Mouse (Mus musculus) MEL (cell line): ENCODE results near the gene Slc35c1. TPM values are rescaled to one million over a fixed set of nuclear protein-coding genes. Genes with fewer than 3 reads are reported as not detected.

Experiments
- DNase-seq: peaks from one replicate; pipeline ENCODE4 v3.0.0; 2011; ENCODE audit warnings: low read depth, low spot score
- H3K27ac ChIP-seq: 2 replicates; pipeline ENCODE4 v1.5.1; 2012; ENCODE audit warnings: low read depth, mild to moderate bottlenecking, control low read depth, low read length, moderate library complexity; ENCODE audit not compliant: control insufficient read depth
- H3K27me3 ChIP-seq, 2 experiments: fragments of 150-350 bp in 1 of 2; sonication (generic) in 1 of 2; 2 replicates each; pipeline ENCODE4 v1.6.1; 2012; ENCODE audit warnings: low read length in 2 of 2, mild to moderate bottlenecking in 2 of 2, improper control_type of control experiment in 1 of 2, moderate library complexity in 1 of 2; ENCODE audit not compliant: insufficient read depth in 2 of 2, control insufficient read depth in 1 of 2
- H3K36me3 ChIP-seq, 2 experiments: 2 replicates each; pipeline ENCODE4 v1.6.1; 2012 to 2014; ENCODE audit warnings: low read length in 2 of 2, improper control_type of control experiment in 1 of 2, inconsistent platforms in 1 of 2, mild to moderate bottlenecking in 1 of 2; ENCODE audit not compliant: insufficient read depth in 2 of 2, control insufficient read depth in 1 of 2
- H3K4me1 ChIP-seq, 2 experiments: fragments of 150-350 bp in 1 of 2; sonication (generic) in 1 of 2; 2 replicates each; pipeline ENCODE4 v1.6.1; 2012; ENCODE audit warnings: low read length in 2 of 2, improper control_type of control experiment in 1 of 2, mild to moderate bottlenecking in 1 of 2; ENCODE audit not compliant: insufficient read depth in 2 of 2, control insufficient read depth in 1 of 2
- H3K4me3 ChIP-seq, 2 experiments: fragments of 150-350 bp in 1 of 2; sonication (generic) in 1 of 2; 2 replicates each; pipeline ENCODE4 v1.5.1; 2012; ENCODE audit warnings: low read depth in 2 of 2, low read length in 2 of 2, mild to moderate bottlenecking in 2 of 2, moderate library complexity in 2 of 2, control low read depth in 1 of 2, improper control_type of control experiment in 1 of 2; ENCODE audit not compliant: control insufficient read depth in 1 of 2, insufficient read depth in 1 of 2
- H3K79me2 ChIP-seq: 2 replicates; pipeline ENCODE4 v1.6.1; 2012; ENCODE audit warnings: mild to moderate bottlenecking, low read length, moderate library complexity; ENCODE audit not compliant: control insufficient read depth, poor library complexity, insufficient read depth
- H3K9ac ChIP-seq: 2 replicates; pipeline ENCODE4 v1.6.1; 2012; ENCODE audit warnings: low read depth, mild to moderate bottlenecking, control low read depth, low read length, moderate library complexity; ENCODE audit not compliant: control insufficient read depth, poor library complexity, severe bottlenecking
- H3K9me3 ChIP-seq: fragments of 150-350 bp; sonication (generic); replicated peaks from 2 replicates; pipeline ENCODE4 v1.6.1; 2012; ENCODE audit warnings: mild to moderate bottlenecking, low read length, improper control_type of control experiment, moderate library complexity; ENCODE audit not compliant: insufficient read depth
- EP300 ChIP-seq, 2 experiments: IDR thresholded peaks; 2 replicates each; pipeline ENCODE4 v1.6.1; 2011; ENCODE audit warnings: improper control_type of control experiment in 2 of 2, low read length in 2 of 2, low read depth in 1 of 2, mild to moderate bottlenecking in 1 of 2
- ETS1 ChIP-seq: IDR thresholded peaks from 2 replicates; pipeline ENCODE4 v1.6.1; 2012; ENCODE audit warnings: low read depth, mild to moderate bottlenecking, inconsistent platforms, low read length, improper control_type of control experiment, moderate library complexity
- GATA1 ChIP-seq: IDR thresholded peaks from 2 replicates; pipeline ENCODE4 v1.6.1; 2011; ENCODE audit warnings: low read depth, low read length, improper control_type of control experiment
- HCFC1 ChIP-seq: IDR thresholded peaks from 2 replicates; pipeline ENCODE4 v1.6.1; 2012; ENCODE audit warnings: low read depth, mild to moderate bottlenecking, inconsistent platforms, low read length, improper control_type of control experiment, moderate library complexity
- JUND ChIP-seq: IDR thresholded peaks from 2 replicates; pipeline ENCODE4 v1.6.1; 2011; ENCODE audit warnings: low read depth, mild to moderate bottlenecking, improper control_type of control experiment, low read length
- KAT2A ChIP-seq: conservative IDR thresholded peaks from 2 replicates; pipeline ENCODE4 v1.6.1; 2012; ENCODE audit warnings: low read depth, low read length, improper control_type of control experiment, inconsistent platforms
- MAFK ChIP-seq: IDR thresholded peaks from 2 replicates; pipeline ENCODE4 v1.6.1; 2011; ENCODE audit warnings: low read depth, mild to moderate bottlenecking, low read length, improper control_type of control experiment, borderline replicate concordance
- MAX ChIP-seq: IDR thresholded peaks from 2 replicates; pipeline ENCODE4 v1.6.1; 2011; ENCODE audit warnings: low read length, improper control_type of control experiment
- MXI1 ChIP-seq: IDR thresholded peaks from 2 replicates; pipeline ENCODE4 v1.6.1; 2011; ENCODE audit warnings: mild to moderate bottlenecking, low read depth, low read length, improper control_type of control experiment
- MYC ChIP-seq: IDR thresholded peaks from 2 replicates; pipeline ENCODE4 v1.6.1; 2011; ENCODE audit warnings: low read depth, mild to moderate bottlenecking, low read length, improper control_type of control experiment, moderate library complexity
- NELFE ChIP-seq: IDR thresholded peaks from 2 replicates; pipeline ENCODE4 v1.6.1; 2011; ENCODE audit warnings: low read depth, low read length, improper control_type of control experiment
- POLR2A ChIP-seq, 2 experiments: IDR thresholded peaks; 2 replicates each; pipeline ENCODE4 v1.6.1; 2011 to 2012; ENCODE audit warnings: low read length in 2 of 2, mild to moderate bottlenecking in 2 of 2, control low read depth in 1 of 2, improper control_type of control experiment in 1 of 2, low read depth in 1 of 2, moderate library complexity in 1 of 2; ENCODE audit not compliant: control insufficient read depth in 1 of 2, insufficient read depth in 1 of 2, poor library complexity in 1 of 2
- POLR2AphosphoS5 ChIP-seq: IDR thresholded peaks from 2 replicates; pipeline ENCODE4 v1.6.1; 2012; ENCODE audit warnings: low read depth, borderline replicate concordance, mild to moderate bottlenecking, inconsistent platforms, low read length, moderate library complexity, mixed read lengths
- RAD21 ChIP-seq: IDR thresholded peaks from 2 replicates; pipeline ENCODE4 v1.6.1; 2011; ENCODE audit warnings: mild to moderate bottlenecking, low read depth, low read length, improper control_type of control experiment
- RCOR1 ChIP-seq: IDR thresholded peaks from 2 replicates; pipeline ENCODE4 v1.6.1; 2012; ENCODE audit warnings: low read depth, mild to moderate bottlenecking, inconsistent platforms, low read length, improper control_type of control experiment
- TBP ChIP-seq: IDR thresholded peaks from 2 replicates; pipeline ENCODE4 v1.8.0; 2011; ENCODE audit warnings: low read depth, low read length, improper control_type of control experiment
- TCF12 ChIP-seq: IDR thresholded peaks from 2 replicates; pipeline ENCODE4 v1.6.1; 2014; ENCODE audit warnings: low read depth, mild to moderate bottlenecking, inconsistent platforms, low read length, improper control_type of control experiment, moderate library complexity
- UBTF ChIP-seq: IDR thresholded peaks from 2 replicates; pipeline ENCODE4 v1.6.1; 2012; ENCODE audit warnings: low read depth, mild to moderate bottlenecking, inconsistent platforms, low read length, improper control_type of control experiment, moderate library complexity, borderline replicate concordance; ENCODE audit not compliant: insufficient read depth
- USF1 ChIP-seq: IDR thresholded peaks from 2 replicates; pipeline ENCODE4 v1.6.1; 2014; ENCODE audit warnings: low read depth, mild to moderate bottlenecking, inconsistent platforms, low read length, improper control_type of control experiment, moderate library complexity
- ZKSCAN1 ChIP-seq: IDR thresholded peaks from 2 replicates; pipeline ENCODE4 v1.6.1; 2012; ENCODE audit warnings: low read depth, mild to moderate bottlenecking, inconsistent platforms, low read length, improper control_type of control experiment, moderate library complexity
- ZMIZ1 ChIP-seq: IDR thresholded peaks from 2 replicates; pipeline ENCODE4 v1.6.1; 2012; ENCODE audit warnings: low read depth, mild to moderate bottlenecking, inconsistent platforms, low read length, improper control_type of control experiment, moderate library complexity
- ZNF384 ChIP-seq: IDR thresholded peaks from 2 replicates; pipeline ENCODE4 v1.6.1; 2012; ENCODE audit warnings: low read depth, mild to moderate bottlenecking, inconsistent platforms, low read length, improper control_type of control experiment
- polyA plus RNA-seq, 2 experiments: library from polyadenylated mRNA; stranded (reverse) in 1 of 2; unstranded in 1 of 2; fragments of >175 nt in 1 of 2; fragments of >200 nt in 1 of 2; gene quantifications; 2 replicates each; pipeline versions ENCODE4 v1.2.1 to v1.2.4; 2012; ENCODE audit warnings: low replicate concordance in 2 of 2, low read depth in 1 of 2; ENCODE audit not compliant: insufficient read length in 2 of 2, insufficient read depth in 1 of 2, missing spikeins in 1 of 2
- total RNA-seq: library from RNA; depleted of rRNA; stranded (reverse); fragments of 300-350 nt; gene quantifications from 2 replicates; pipeline ENCODE4 v1.2.3, GENCODE M21; 2012

Slc35c1 gene
- total and polyA plus RNA-seq, 3 experiments: 16.8 to 64.5 TPM; not detected in 1

GRCm38 (mm10) chr2:92487791-92488190 is 27.5 kb upstream of the Slc35c1 start:
- no peak for DNase-seq
- Histone ChIP-seq H3K9ac (no peak overlapping the region), H3K27ac (no peak overlapping the region), H3K9me3 (no peaks in the 10 kb centered on the region)
- TF ChIP-seq JUND (no peak), MAFK (no peak), POLR2A (IDR thresholded peaks at IDR 0.05; ENCODE audit: control insufficient read depth in 1 of 2, insufficient read depth in 1 of 2, low read depth in 1 of 2, low read length in 2 of 2, poor library complexity in 1 of 2) (no peak), MXI1 (no peak), ZKSCAN1 (no peak), UBTF (no peak), ZMIZ1 (no peak), TBP (no peak), POLR2AphosphoS5 (no peak), MYC (no peak), RCOR1 (no peak), HCFC1 (no peak), TCF12 (no peak)
- TF ChIP-seq, all 39 proteins: peak for 0
- no peak overlapping the region for H3K4me3 ChIP-seq
- H3K79me2 ChIP-seq: no peaks in the 10 kb centered on the region
- H3K36me3 ChIP-seq: no peaks in the 10 kb centered on the region
- H3K4me1 ChIP-seq: peaks cover 0 to 3% of the 10 kb centered on the region in 2 experiments; a peak in 1 of 4 replicates
- peaks cover 3 to 6% of the 10 kb centered on the region in 2 experiments for H3K27me3 ChIP-seq

- no peak for TF ChIP-seq GATA1
- no peak for TF ChIP-seq ETS1
- TF ChIP-seq MAX: no peak
- no peak for TF ChIP-seq NELFE
- no peak for TF ChIP-seq HCFC1
- no peak for TF ChIP-seq TBP
- no peak for TF ChIP-seq ZNF384
- TF ChIP-seq USF1: no peak
- TF ChIP-seq MYC: no peak
- no peak for TF ChIP-seq RAD21
- TF ChIP-seq JUND: no peak
- TF ChIP-seq KAT2A: no peak
- TF ChIP-seq ZMIZ1: no peak
- TF ChIP-seq MAFK: no peak
- TF ChIP-seq EP300 (IDR thresholded peaks at IDR 0.05; ENCODE audit: low read depth in 1 of 2, low read length in 2 of 2): no peak
- no peak for TF ChIP-seq UBTF
- no peak for TF ChIP-seq RCOR1
- H3K36me3 ChIP-seq: no peaks in the 10 kb centered on the region
- H3K9me3 ChIP-seq: no peaks in the 10 kb centered on the region
- H3K4me3 ChIP-seq: no peak overlapping the region
- H3K27me3 ChIP-seq: peaks cover 3 to 6% of the 10 kb centered on the region in 2 experiments
- H3K79me2 ChIP-seq: no peaks in the 10 kb centered on the region
- DNase-seq: no peak
- no peak overlapping the region for H3K9ac ChIP-seq
- peaks cover 0 to 3% of the 10 kb centered on the region in 2 experiments; a peak in 1 of 4 replicates for H3K4me1 ChIP-seq
- H3K27ac ChIP-seq: no peak overlapping the region
Observed at GRCm38 (mm10) chr2:92486911-92487310, 26.6 kb upstream of the Slc35c1 start.
